Mouse (Mus musculus): ENCODE data around the gene Gm44973.
A peak's percentile ranks its signal among the peaks of the same experiment; 100 is the strongest.
"Not testable (repeated sequence)": the region's sequence is repeated elsewhere in the genome, so short reads cannot be mapped to it uniquely, and the experiment has no call there.

Gm44973 gene

GRCm38 (mm10) chr7:5051193-5052192 is 36.2 kb downstream of the Gm44973 start, which contains the start of gene Zfp580:
TSS of gene Zfp580 (plus strand) at chr7:5051538.
- peak; percentile 84 for DNase-seq (ENCODE audit: low read depth, low spot score)

- no peak for DNase-seq (ENCODE audit: low read depth, low spot score)
Measured at GRCm38 (mm10) chr7:5052438-5052837, 37.1 kb downstream of the Gm44973 start.

- DNase-seq (ENCODE audit: low read depth, low spot score), result no peak
Measured at GRCm38 (mm10) chr7:5052931-5053343, 37.6 kb downstream of the Gm44973 start.

- DNase-seq (ENCODE audit: low read depth, low spot score), result peak; percentile 67
Measured at GRCm38 (mm10) chr7:5053456-5054179, 38.3 kb downstream of the Gm44973 start.

GRCm38 (mm10) chr7:5056651-5057263 is 41.5 kb downstream of the Gm44973 start:
- DNase-seq (ENCODE audit: low read depth, low spot score), result peak; percentile 27

- DNase-seq (ENCODE audit: low read depth, low spot score), result no peak
Measured at GRCm38 (mm10) chr7:5057381-5057780, 42.1 kb downstream of the Gm44973 start.

GRCm38 (mm10) chr7:5057804-5058203 is 42.5 kb downstream of the Gm44973 start:
- DNase-seq (ENCODE audit: low read depth, low spot score), result peak; percentile 53

- DNase-seq (ENCODE audit: low read depth, low spot score), result no peak
Measured at GRCm38 (mm10) chr7:5058631-5059030, 43.3 kb downstream of the Gm44973 start.

- DNase-seq (ENCODE audit: low read depth, low spot score), result no peak
Measured at GRCm38 (mm10) chr7:5059421-5059820, 44.1 kb downstream of the Gm44973 start.

GRCm38 (mm10) chr7:5060239-5060731 is 45.0 kb downstream of the Gm44973 start:
- peak; percentile 91 for DNase-seq (ENCODE audit: low read depth, low spot score)

GRCm38 (mm10) chr7:5060944-5061773 is 45.9 kb downstream of the Gm44973 start:
- DNase-seq (ENCODE audit: low read depth, low spot score), result peak; percentile 98

GRCm38 (mm10) chr7:5061774-5062359 is 46.6 kb downstream of the Gm44973 start, which contains the start of gene U2af2:
TSS of gene U2af2 (plus strand) at chr7:5062143.
- DNase-seq (ENCODE audit: low read depth, low spot score), result peak; percentile 95

GRCm38 (mm10) chr7:5062360-5063001 is 47.2 kb downstream of the Gm44973 start:
- peak; percentile 92 for DNase-seq (ENCODE audit: low read depth, low spot score)

- DNase-seq (ENCODE audit: low read depth, low spot score), result no peak
Measured at GRCm38 (mm10) chr7:5064886-5065285, 49.6 kb downstream of the Gm44973 start.

GRCm38 (mm10) chr7:5073586-5073985 is 58.3 kb downstream of the Gm44973 start:
- DNase-seq (ENCODE audit: low read depth, low spot score), result no peak

GRCm38 (mm10) chr7:5074984-5075383 is 59.7 kb downstream of the Gm44973 start:
- no peak for DNase-seq (ENCODE audit: low read depth, low spot score)

- DNase-seq (ENCODE audit: low read depth, low spot score), result no peak
Measured at GRCm38 (mm10) chr7:5076931-5077330, 61.6 kb downstream of the Gm44973 start.

- not testable (repeated sequence) for DNase-seq (ENCODE audit: low read depth, low spot score)
Measured at GRCm38 (mm10) chr7:5079365-5080009, 64.2 kb downstream of the Gm44973 start.
